Mouse (Mus musculus) CH12.LX (cell line): Measurements from ENCODE around the gene Schip1. TPM values are rescaled to one million over a fixed set of nuclear protein-coding genes. Genes with fewer than 3 reads are reported as not detected.

Experiments
- DNase-seq: peaks from one replicate; pipeline ENCODE4 v3.0.0-alpha.2; 2013; ENCODE audit errors: extremely low read depth
- H3K27ac ChIP-seq: 2 replicates; pipeline ENCODE4 v1.5.1; 2012; ENCODE audit warnings: low read depth, mild to moderate bottlenecking, control low read depth, moderate library complexity; ENCODE audit not compliant: insufficient read depth
- H3K27me3 ChIP-seq: replicated peaks from 2 replicates; pipeline ENCODE3; 2012; ENCODE audit warnings: inconsistent platforms
- H3K36me3 ChIP-seq, 2 experiments: replicated peaks in 1 of 2; 2 replicates each; pipeline versions ENCODE3 to v1.6.1; 2012; ENCODE audit warnings: inconsistent platforms in 1 of 2, low read length in 1 of 2, mild to moderate bottlenecking in 1 of 2, mixed read lengths in 1 of 2, moderate library complexity in 1 of 2; ENCODE audit not compliant: control insufficient read depth in 1 of 2, insufficient read depth in 1 of 2
- H3K4me1 ChIP-seq, 2 experiments: 2 replicates each; pipeline ENCODE4 v1.6.1; 2012; ENCODE audit warnings: inconsistent platforms in 1 of 2, moderate library complexity in 1 of 2; ENCODE audit not compliant: insufficient read depth in 2 of 2, control insufficient read depth in 1 of 2
- H3K4me2 ChIP-seq: 2 replicates; pipeline ENCODE4 v1.6.1; 2012; ENCODE audit warnings: low read depth, mild to moderate bottlenecking, control low read depth; ENCODE audit not compliant: poor library complexity, insufficient read depth, severe bottlenecking
- H3K4me3 ChIP-seq, 3 experiments: fragments of 150-350 bp in 1 of 3; sonication (generic) in 1 of 3; replicated peaks in 1 of 3; 2 replicates each; pipeline versions ENCODE3 to v1.5.1; 2011 to 2012; ENCODE audit warnings: low read depth in 2 of 3, low read length in 2 of 3, mild to moderate bottlenecking in 2 of 3, moderate library complexity in 2 of 3, control low read depth in 1 of 3, improper control_type of control experiment in 1 of 3, inconsistent platforms in 1 of 3, mixed read lengths in 1 of 3; ENCODE audit not compliant: poor library complexity in 1 of 3
- H3K79me2 ChIP-seq: replicated peaks from 2 replicates; pipeline ENCODE4 v1.6.1; 2012; ENCODE audit warnings: mild to moderate bottlenecking, moderate library complexity; ENCODE audit not compliant: control insufficient read depth, poor library complexity, insufficient read depth, severe bottlenecking; ENCODE audit errors: extremely low read depth
- H3K9ac ChIP-seq: 2 replicates; pipeline ENCODE4 v1.6.1; 2012; ENCODE audit warnings: low read depth, mild to moderate bottlenecking, control low read depth, moderate library complexity; ENCODE audit not compliant: insufficient read depth
- H3K9me3 ChIP-seq: replicated peaks from 2 replicates; pipeline ENCODE3; 2012; ENCODE audit warnings: low read length, inconsistent platforms, mixed read lengths
- CHD1 ChIP-seq: IDR thresholded peaks from 2 replicates; pipeline ENCODE4 v1.6.1; 2012; ENCODE audit warnings: low read depth, low read length, improper control_type of control experiment, inconsistent platforms
- E2F4 ChIP-seq: IDR thresholded peaks from 2 replicates; pipeline ENCODE4 v1.6.1; 2011; ENCODE audit warnings: low read depth, low read length, improper control_type of control experiment; ENCODE audit not compliant: insufficient replicate concordance
- EP300 ChIP-seq: IDR thresholded peaks from 2 replicates; pipeline ENCODE4 v1.6.1; 2011; ENCODE audit warnings: low read length, improper control_type of control experiment
- ETS1 ChIP-seq: conservative IDR thresholded peaks from 2 replicates; pipeline ENCODE4 v1.6.1; 2012; ENCODE audit warnings: low read depth, mild to moderate bottlenecking, inconsistent platforms, low read length, improper control_type of control experiment, moderate library complexity
- HCFC1 ChIP-seq: IDR thresholded peaks from 2 replicates; pipeline ENCODE4 v1.6.1; 2012; ENCODE audit warnings: low read depth, mild to moderate bottlenecking, inconsistent platforms, low read length, improper control_type of control experiment
- IRF4 ChIP-seq: IDR thresholded peaks from 2 replicates; pipeline ENCODE4 v1.6.1; 2014; ENCODE audit warnings: low read depth, mild to moderate bottlenecking, inconsistent platforms, low read length, improper control_type of control experiment
- MAFK ChIP-seq: IDR thresholded peaks from 2 replicates; pipeline ENCODE4 v1.6.1; 2011; ENCODE audit warnings: low read length, improper control_type of control experiment; ENCODE audit not compliant: insufficient replicate concordance
- MYC ChIP-seq: IDR thresholded peaks from 2 replicates; pipeline ENCODE4 v1.6.1; 2011; ENCODE audit warnings: low read depth, mild to moderate bottlenecking, improper control_type of control experiment, low read length
- NELFE ChIP-seq: IDR thresholded peaks from 2 replicates; pipeline ENCODE4 v1.6.1; 2011; ENCODE audit warnings: low read depth, low read length, improper control_type of control experiment
- RAD21 ChIP-seq: IDR thresholded peaks from 2 replicates; pipeline ENCODE4 v1.6.1; 2011; ENCODE audit warnings: low read depth, mild to moderate bottlenecking, low read length, improper control_type of control experiment, moderate library complexity
- SIN3A ChIP-seq: IDR thresholded peaks from 2 replicates; pipeline ENCODE4 v1.6.1; 2012; ENCODE audit warnings: low read length, improper control_type of control experiment, inconsistent platforms
- TCF12 ChIP-seq: IDR thresholded peaks from 2 replicates; pipeline ENCODE4 v1.6.1; 2014; ENCODE audit warnings: low read depth, mild to moderate bottlenecking, inconsistent platforms, low read length, improper control_type of control experiment
- UBTF ChIP-seq: IDR thresholded peaks from 2 replicates; pipeline ENCODE4 v1.6.1; 2012; ENCODE audit warnings: low read depth, mild to moderate bottlenecking, inconsistent platforms, low read length, improper control_type of control experiment, moderate library complexity
- ZC3H11A ChIP-seq: IDR thresholded peaks from 2 replicates; pipeline ENCODE4 v1.6.1; 2012; ENCODE audit warnings: low read depth, mild to moderate bottlenecking, inconsistent platforms, low read length, improper control_type of control experiment
- ZNF384 ChIP-seq: IDR thresholded peaks from 2 replicates; pipeline ENCODE4 v1.6.1; 2012; ENCODE audit warnings: low read depth, low read length, improper control_type of control experiment, inconsistent platforms
- dilution Hi-C: fragments of 300-500 bp; cut with MboI; formaldehyde crosslinking; loops from 2 replicates; pipeline ENCODE4 v1.14.3; 2020; ENCODE audit warnings: low sequenced_read_pairs; ENCODE audit not compliant: extremely low pct_unique_long_range_greater_than_20kb, extremely low pct_ligation_motif_present
- in situ Hi-C: fragments of 300-500 bp; cut with MboI; formaldehyde crosslinking; loops from 3 replicates; pipeline ENCODE4 v1.14.3; 2019; ENCODE audit warnings: low sequenced_read_pairs, low pct_ligation_motif_present, low pct_unique_long_range_greater_than_20kb, mixed read lengths
- polyA plus RNA-seq: library from polyadenylated mRNA; unstranded; fragments of >175 nt; gene quantifications from 2 replicates; pipeline ENCODE4 v1.2.1, GENCODE M21; 2012; ENCODE audit warnings: low read depth; ENCODE audit not compliant: insufficient read length
- total RNA-seq, 2 experiments: library from RNA; depleted of rRNA; stranded (reverse); fragments of 300-350 nt in 1 of 2; fragments of >200 nt in 1 of 2; gene quantifications; 2 replicates each; pipeline ENCODE4 v1.2.3; 2012 to 2014

The Schip1 gene
- total and polyA plus RNA-seq, 3 experiments = 0.25 to 0.36 TPM; not detected in 1

- TF ChIP-seq MAFK (no peak), CHD1 (no peak), EP300 (no peak), HCFC1 (no peak), IRF4 (no peak), E2F4 (no peak), RAD21 (no peak), MYC (no peak), SIN3A (no peak)
- dilution Hi-C loops = no loop called here
These were observed 319.1 kb downstream of the Schip1 start for GRCm38 (mm10) chr3:68383672-68384071.

DNA sequence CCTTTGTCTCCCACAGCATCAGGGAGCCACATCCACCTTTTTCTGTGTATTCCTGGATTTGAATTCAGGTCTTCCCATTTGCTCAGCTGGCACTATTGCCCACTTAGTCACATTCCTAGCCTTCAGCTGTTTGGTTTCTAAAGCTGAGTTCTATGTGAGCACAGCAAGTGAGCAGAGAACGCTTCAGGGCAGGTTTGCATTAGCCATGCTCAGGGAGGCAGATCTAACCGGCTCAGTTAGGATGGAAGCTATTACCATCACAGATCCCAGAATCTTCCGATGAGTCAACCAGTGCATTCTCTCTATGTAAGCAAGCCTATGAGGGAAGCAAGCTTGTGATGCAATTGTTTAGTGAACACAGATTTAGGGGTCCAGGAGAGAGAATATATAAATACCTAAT is 320.9 kb downstream of the Schip1 start:
- Histone ChIP-seq H3K4me2 (no peak overlapping the region), H3K27ac (no peak overlapping the region), H3K79me2 (no peaks in the 10 kb centered on the region), H3K36me3 (no peaks in the 10 kb centered on the region), H3K4me1 (peaks cover 0 to 3% of the 10 kb centered on the region in 2 experiments; a peak in 2 of 4 replicates), H3K9ac (no peak overlapping the region), H3K4me3 (no peak overlapping the region), H3K9me3 (no peaks in the 10 kb centered on the region), H3K27me3 (no peaks in the 10 kb centered on the region)
- no peak for DNase-seq
- in situ Hi-C loops = no loop called here
- TF ChIP-seq NELFE (no peak), TCF12 (no peak), ETS1 (no peak), EP300 (no peak), ZNF384 (no peak), ZC3H11A (no peak), UBTF (no peak)
- dilution Hi-C loops = no loop called here

More at GRCm38 (mm10) chr3:68383672-68384071, 319.1 kb downstream of the Schip1 start:
- Histone ChIP-seq H3K4me3 (no peak overlapping the region), H3K79me2 (no peaks in the 10 kb centered on the region), H3K9ac (no peak overlapping the region), H3K27ac (no peak overlapping the region), H3K9me3 (no peaks in the 10 kb centered on the region), H3K4me2 (no peak overlapping the region), H3K36me3 (no peaks in the 10 kb centered on the region), H3K27me3 (no peaks in the 10 kb centered on the region), H3K4me1 (peaks cover 0 to 13% of the 10 kb centered on the region in 2 experiments; a peak in 2 of 4 replicates)
- DNase-seq = no peak
- in situ Hi-C loops = no loop called here
